Mouse (Mus musculus): ENCODE measurements around the gene Stk31.
A peak's percentile ranks its signal among the peaks of the same experiment; 100 is the strongest.
"Not testable (repeated sequence)": the region's sequence is repeated elsewhere in the genome, so short reads cannot be mapped to it uniquely, and the experiment has no call there.

The Stk31 gene

GRCm38 (mm10) chr6:49395316-49395715 is at the start of gene Stk31:
Gene Stk31, plus strand, starts transcription at chr6:49395604.
- DNase-seq (ENCODE audit: low spot score in 2 of 2): no peak

DNA sequence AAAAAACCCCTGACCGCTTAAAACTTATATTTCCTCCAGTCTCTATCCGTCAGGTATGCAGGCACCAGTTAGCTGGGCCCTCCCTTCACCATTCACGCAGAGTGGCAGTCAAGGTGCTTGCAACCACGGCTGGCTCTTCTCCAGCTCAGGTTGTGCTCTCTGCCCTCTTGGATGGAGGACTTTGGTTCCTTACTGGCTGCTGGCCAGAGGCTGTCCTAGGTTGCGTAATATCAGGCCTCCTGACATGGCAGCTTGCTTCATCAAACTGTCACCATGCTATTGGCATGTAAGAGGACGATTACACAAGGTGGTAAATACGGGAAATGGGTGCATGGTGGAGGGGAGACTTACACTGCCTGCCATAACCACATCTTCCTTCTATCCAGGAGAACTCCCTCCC is 45.6 kb upstream of the Stk31 start:
- no peak for DNase-seq (ENCODE audit: low spot score in 2 of 2)

GRCm38 (mm10) chr6:49354613-49355012 is 40.8 kb upstream of the Stk31 start:
- DNase-seq (ENCODE audit: low spot score in 2 of 2): no peak

- DNase-seq (ENCODE audit: low spot score in 2 of 2): no peak
Observed at GRCm38 (mm10) chr6:49355171-49355570, 40.2 kb upstream of the Stk31 start.

DNA sequence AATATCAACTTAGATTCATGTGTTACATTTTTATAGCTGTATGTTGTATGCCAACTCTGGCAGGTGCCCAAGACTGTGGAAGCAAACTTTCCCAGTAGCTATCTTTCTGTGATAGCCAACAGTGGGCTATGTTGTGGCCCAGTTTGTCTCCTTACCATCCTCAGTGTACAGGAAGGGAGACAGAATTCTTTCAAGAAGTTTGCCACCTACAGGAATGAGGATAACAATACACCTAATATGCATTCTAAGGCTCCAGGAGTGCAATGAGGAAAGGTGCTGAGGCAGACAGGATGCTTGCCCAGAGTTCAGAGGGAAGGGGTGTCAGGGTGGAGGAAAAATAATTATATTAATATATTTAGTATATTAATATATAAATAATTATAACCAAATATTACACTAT is 35.0 kb upstream of the Stk31 start:
- DNase-seq (ENCODE audit: low spot score in 2 of 2): no peak

GRCm38 (mm10) chr6:49367159-49368054 is 28.0 kb upstream of the Stk31 start, which contains the start of gene Fam221a:
Gene Fam221a, plus strand, starts transcription at chr6:49367739.
- DNase-seq (ENCODE audit: low spot score in 2 of 2): peak; percentile 13 to 34

- DNase-seq (ENCODE audit: low spot score in 2 of 2): no peak
Observed at GRCm38 (mm10) chr6:49368212-49368611, 27.2 kb upstream of the Stk31 start.

GRCm38 (mm10) chr6:49372705-49373104 is 22.7 kb upstream of the Stk31 start:
- DNase-seq (ENCODE audit: low spot score in 2 of 2): no peak

DNA sequence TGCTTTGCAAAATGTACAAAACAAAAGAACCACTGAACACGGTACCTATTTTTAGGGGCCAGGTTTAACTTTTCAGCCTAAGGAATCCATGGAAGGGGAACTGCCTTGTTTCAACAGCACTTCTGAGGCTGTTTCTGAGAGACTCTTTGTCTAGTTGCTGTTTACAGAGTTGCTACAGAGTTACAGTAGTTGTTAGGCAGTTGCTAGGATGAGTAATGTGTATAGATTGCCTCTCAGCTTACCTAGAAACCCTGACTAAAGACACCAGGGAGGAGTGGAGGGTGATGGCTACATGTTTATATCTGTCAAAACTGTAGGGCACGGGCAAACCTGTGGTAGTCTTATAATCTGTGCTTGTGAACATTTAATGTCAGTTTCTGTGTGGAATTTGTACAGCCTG is 21.5 kb upstream of the Stk31 start:
- DNase-seq (ENCODE audit: low spot score in 2 of 2): no peak

GRCm38 (mm10) chr6:49378328-49378727 is 17.1 kb upstream of the Stk31 start:
- no peak for DNase-seq (ENCODE audit: low spot score in 2 of 2)

- DNase-seq (ENCODE audit: low spot score in 2 of 2): no peak
Observed at GRCm38 (mm10) chr6:49394276-49394675, 1.1 kb upstream of the Stk31 start.

DNA sequence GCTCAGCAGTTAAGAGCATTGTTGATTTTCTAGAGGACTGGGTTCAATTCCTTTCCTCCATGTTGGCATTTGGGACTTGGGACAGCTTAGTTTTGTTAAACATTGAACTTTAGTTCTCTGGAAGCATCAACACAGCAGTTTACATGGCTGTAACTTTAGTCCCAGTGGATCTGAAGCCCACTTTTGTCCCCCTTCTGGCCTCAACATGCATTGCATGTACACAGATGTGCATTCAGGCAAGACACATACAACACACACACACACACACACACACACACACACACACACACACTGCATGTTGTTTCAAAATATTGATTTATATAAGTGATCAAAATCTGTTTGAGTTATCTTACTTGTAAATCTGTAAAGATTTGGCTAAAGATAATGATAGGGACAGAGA is 2.1 kb downstream of the Stk31 start:
- DNase-seq (ENCODE audit: low spot score in 2 of 2): no peak

GRCm38 (mm10) chr6:49398365-49398764 is 3.0 kb downstream of the Stk31 start:
- no peak for DNase-seq (ENCODE audit: low spot score in 2 of 2)

- DNase-seq (ENCODE audit: low spot score in 2 of 2): no peak
Observed at GRCm38 (mm10) chr6:49410830-49411229, 15.4 kb downstream of the Stk31 start.

GRCm38 (mm10) chr6:49412967-49413366 is 17.6 kb downstream of the Stk31 start:
- DNase-seq (ENCODE audit: low spot score in 2 of 2): not testable (repeated sequence)

DNA sequence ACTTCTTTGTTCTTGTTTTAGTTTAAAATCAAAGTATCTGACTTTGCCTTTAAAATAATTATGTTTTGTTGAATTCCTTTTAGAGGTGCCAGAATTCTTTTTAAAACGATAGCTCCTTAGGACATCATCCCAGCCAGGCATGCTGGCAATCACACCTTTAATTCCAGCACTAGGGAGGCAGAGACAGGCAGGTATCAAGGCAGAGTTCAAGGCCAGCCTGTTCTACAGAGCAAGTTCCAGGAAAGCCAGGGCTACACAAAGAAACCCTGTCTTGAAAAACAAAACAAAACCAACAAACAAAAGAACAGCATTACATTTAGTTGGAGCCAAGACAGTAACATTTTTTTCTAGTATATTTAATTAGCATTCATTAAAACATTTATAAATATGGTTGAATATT is 20.6 kb downstream of the Stk31 start:
- DNase-seq (ENCODE audit: low spot score in 2 of 2): no peak

- DNase-seq (ENCODE audit: low spot score in 2 of 2): no peak
Observed at GRCm38 (mm10) chr6:49437306-49437705, 41.9 kb downstream of the Stk31 start.

- DNase-seq (ENCODE audit: low spot score in 2 of 2): no peak
Observed at GRCm38 (mm10) chr6:49458112-49458511, 62.7 kb downstream of the Stk31 start.

DNA sequence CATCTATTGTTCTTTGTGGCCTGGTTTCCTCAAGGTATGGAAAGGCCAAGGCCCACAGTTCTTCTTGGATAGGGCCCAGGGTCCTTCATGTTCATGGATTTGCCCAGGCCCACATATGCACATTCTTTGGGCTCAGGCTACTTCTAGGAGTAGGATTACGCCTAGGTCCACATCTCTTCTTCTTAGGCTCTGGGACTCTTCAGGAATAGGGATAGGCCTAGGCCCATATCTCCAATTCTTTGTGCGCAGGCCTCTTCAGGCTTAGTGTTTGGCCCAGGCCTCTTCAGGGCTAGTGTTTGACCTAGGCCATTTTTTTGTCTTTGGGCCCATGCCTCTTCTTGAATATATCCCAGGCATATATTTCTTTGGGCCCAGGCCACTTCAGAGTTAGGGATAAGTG is 87.8 kb downstream of the Stk31 start:
- no peak for DNase-seq (ENCODE audit: low spot score in 2 of 2)

DNA sequence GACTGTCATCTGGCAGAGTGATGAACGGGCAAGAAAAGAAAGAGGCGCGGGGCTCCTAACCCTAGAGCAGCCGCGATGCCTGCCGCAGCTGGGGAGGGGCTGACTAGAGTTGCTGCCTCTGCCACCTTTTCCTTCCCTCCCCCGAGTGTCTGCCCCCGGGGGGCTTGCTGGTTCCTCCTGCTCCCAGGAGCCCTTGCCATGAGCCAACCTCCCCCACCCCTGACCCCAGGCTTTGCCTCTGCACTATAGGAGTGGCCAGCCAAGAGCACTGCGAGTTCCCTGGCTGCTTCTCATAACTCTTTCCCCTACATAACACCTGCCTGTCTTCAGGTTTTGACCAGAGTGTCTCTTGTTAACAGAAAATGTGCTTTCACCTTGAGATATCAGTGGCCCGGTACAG is 96.1 kb downstream of the Stk31 start:
- DNase-seq (ENCODE audit: low spot score in 2 of 2): no peak

DNA sequence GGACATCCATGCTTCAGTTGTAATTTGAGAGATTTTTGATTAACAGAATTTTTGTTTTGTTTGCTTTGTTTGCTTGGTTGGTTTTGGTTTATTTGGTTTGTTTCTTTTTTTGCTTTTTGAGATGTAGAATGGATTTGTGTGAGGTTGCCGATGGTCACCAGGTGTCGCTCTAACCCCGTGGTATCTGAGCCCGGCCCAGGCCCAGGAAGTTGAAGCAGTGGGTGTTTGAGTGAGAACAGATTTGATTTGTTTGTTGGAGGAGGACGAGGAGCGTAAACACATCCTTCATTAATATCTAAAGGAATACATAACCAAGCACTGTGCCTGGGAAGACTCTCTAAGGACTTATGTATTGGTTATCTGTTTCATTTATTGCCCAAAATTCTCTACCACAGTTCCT is 123.6 kb downstream of the Stk31 start:
- DNase-seq (ENCODE audit: low spot score in 2 of 2): peak; percentile 61 to 73

Measured in frontal cortex, postnatal 25 days (tissue).